Mouse (Mus musculus) intestine, embryonic 14.5 days (tissue): ENCODE measurements around the gene Bcar3. TPM values are rescaled to one million over a fixed set of nuclear protein-coding genes. Genes with fewer than 3 reads are reported as not detected.
"Not testable (repeated sequence)": the region's sequence is repeated elsewhere in the genome, so short reads cannot be mapped to it uniquely, and the experiment has no call there.

Experiments
- ATAC-seq: fragments of 200-750 bp; cut with Nextera tagmentation; replicated peaks from 2 replicates; pipeline ENCODE4 v1.8.0; 2017; ENCODE audit warnings: low read depth, moderate number of reproducible peaks, moderate TSS enrichment, moderate library complexity; ENCODE audit not compliant: low FRiP score, low TSS enrichment
- DNase-seq: peaks from one replicate; pipeline ENCODE4 v3.0.0-alpha.2; 2018; ENCODE audit warnings: low spot score
- H3K27ac ChIP-seq: fragments of 300-500 bp; sonication (generic); 2 replicates; pipeline ENCODE4 v1.5.1; 2014; ENCODE audit warnings: low read depth, mild to moderate bottlenecking, control low read depth
- H3K27me3 ChIP-seq: fragments of 300-500 bp; sonication (generic); replicated peaks from 2 replicates; pipeline ENCODE4 v1.6.1; 2014; ENCODE audit warnings: low read length, control low read depth; ENCODE audit not compliant: control insufficient read depth, insufficient read depth
- H3K36me3 ChIP-seq: fragments of 300-500 bp; sonication (generic); 2 replicates; pipeline ENCODE4 v1.6.1; 2014; ENCODE audit warnings: low read length, control low read depth; ENCODE audit not compliant: control insufficient read depth, insufficient read depth
- H3K4me1 ChIP-seq: fragments of 300-500 bp; sonication (generic); replicated peaks from 2 replicates; pipeline ENCODE4 v1.6.1; 2014; ENCODE audit warnings: low read length, control low read depth, mixed read lengths; ENCODE audit not compliant: control insufficient read depth, insufficient read depth
- H3K4me2 ChIP-seq: fragments of 300-500 bp; sonication (generic); 2 replicates; pipeline ENCODE4 v1.6.1; 2014; ENCODE audit warnings: low read length
- H3K4me3 ChIP-seq: fragments of 300-500 bp; sonication (generic); 2 replicates; pipeline ENCODE4 v1.5.1; 2014; ENCODE audit warnings: low read depth, low read length, control low read depth, mixed read lengths
- H3K9ac ChIP-seq: fragments of 300-500 bp; sonication (generic); 2 replicates; pipeline ENCODE4 v1.6.1; 2014; ENCODE audit warnings: mild to moderate bottlenecking, low read length
- H3K9me3 ChIP-seq: fragments of 300-500 bp; sonication (generic); 2 replicates; pipeline ENCODE4 v1.6.1; 2016; ENCODE audit warnings: low read length, control low read depth; ENCODE audit not compliant: control insufficient read depth
- WGBS: fragments of 180-500 bp; shearing (Covaris S2); extraction: QIAGEN DNeasy Blood & Tissue Kit; methylation state at CpG from one replicate; pipeline ENCODE4 v1.1.7; 2014; 5-methylcytosine and 5-hydroxymethylcytosine counted together
- polyA plus RNA-seq: library from polyadenylated mRNA; unstranded; fragments of >200 nt; fragmentation: Nextera tagmentation; extraction: Ambion mirVana; gene quantifications from 2 replicates; pipeline ENCODE4 v1.2.1, GENCODE M21; 2014

Gene Bcar3
- polyA plus RNA-seq, 1 experiment from 2014 or later = 24.0 TPM

- Histone ChIP-seq H3K4me3 (no peak overlapping the region), H3K27ac (no peak overlapping the region), H3K9ac (no peak overlapping the region), H3K4me2 (no peak overlapping the region), H3K27me3 (no peaks in the 10 kb centered on the region), H3K9me3 (no peaks in the 10 kb centered on the region), H3K4me1 (no peaks in the 10 kb centered on the region), H3K36me3 (no peaks in the 10 kb centered on the region)
- no peak for DNase-seq
- ATAC-seq = no peak
- WGBS = 60% methylated on average over 12 of the region's 12 CpGs
These were observed 97.9 kb downstream of the Bcar3 start for GRCm38 (mm10) chr3:122391816-122392215.

DNA sequence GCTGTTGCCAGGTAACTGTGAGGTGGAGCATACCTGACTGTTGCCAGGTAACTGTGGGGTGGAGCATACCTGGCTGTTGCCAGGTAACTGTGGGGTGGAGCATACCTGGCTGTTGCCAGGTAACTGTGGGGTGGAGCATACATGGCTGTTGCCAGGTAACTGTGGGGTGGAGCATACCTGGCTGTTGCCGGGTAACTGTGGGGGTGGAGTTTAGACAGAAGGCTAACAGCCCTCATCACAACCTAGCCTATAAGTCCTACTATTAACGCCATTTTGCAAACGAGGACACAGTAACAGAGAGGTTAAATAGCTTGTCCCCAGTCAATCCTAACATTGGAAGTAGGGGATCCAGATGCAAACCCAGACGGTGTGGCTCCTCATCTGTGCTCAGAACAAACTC is 99.5 kb downstream of the Bcar3 start:
- not testable (repeated sequence) for H3K9me3 ChIP-seq, H3K9ac ChIP-seq, H3K36me3 ChIP-seq, H3K4me1 ChIP-seq, H3K4me3 ChIP-seq, ATAC-seq, H3K4me2 ChIP-seq, H3K27me3 ChIP-seq, DNase-seq, H3K27ac ChIP-seq
- 51% methylated on average over 4 of the region's 4 CpGs for WGBS

GRCm38 (mm10) chr3:122393836-122394374 is 100.0 kb downstream of the Bcar3 start:
- Histone ChIP-seq H3K4me1 (no peaks in the 10 kb centered on the region), H3K9ac (no peak overlapping the region), H3K9me3 (no peaks in the 10 kb centered on the region), H3K4me2 (no peak overlapping the region), H3K4me3 (no peak overlapping the region), H3K27me3 (no peaks in the 10 kb centered on the region), H3K36me3 (no peaks in the 10 kb centered on the region), H3K27ac (no peak overlapping the region)
- no peak for DNase-seq
- ATAC-seq = no peak
- WGBS = 90% methylated on average over 12 of the region's 12 CpGs

DNA sequence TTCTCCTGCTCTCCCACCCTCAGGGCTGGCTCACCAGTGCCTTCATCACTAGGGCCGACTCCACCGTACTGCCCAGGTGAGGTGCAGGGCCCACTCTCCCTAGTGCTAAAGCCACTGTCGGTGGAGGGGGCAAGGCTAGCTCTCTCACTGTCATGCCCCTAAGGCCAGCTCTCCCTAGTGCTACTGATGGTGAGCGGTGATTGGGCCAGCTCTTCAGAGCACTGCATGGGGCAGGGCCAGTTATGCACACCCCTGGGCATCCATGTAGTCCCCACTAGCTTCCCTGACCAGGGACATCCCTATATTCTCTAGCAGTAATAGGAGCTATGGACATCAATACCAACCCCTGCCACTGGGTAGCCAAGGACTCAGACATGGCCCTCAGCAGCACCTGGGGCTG is 103.0 kb downstream of the Bcar3 start:
- no peak for ATAC-seq
- 91% methylated on average over 4 of the region's 4 CpGs for WGBS

GRCm38 (mm10) chr3:122397401-122397800 is 103.5 kb downstream of the Bcar3 start:
- WGBS = 84% methylated on average over 7 of the region's 7 CpGs
- ATAC-seq (no peak), DNase-seq (no peak)

More for the DNA sequence above, 103.0 kb downstream of the Bcar3 start:
- Histone ChIP-seq H3K4me3 (no peak overlapping the region), H3K4me1 (peaks cover 6% of the 10 kb centered on the region; the same call in 1 of the 2 replicates), H3K9ac (no peak overlapping the region), H3K9me3 (no peaks in the 10 kb centered on the region), H3K36me3 (no peaks in the 10 kb centered on the region), H3K4me2 (no peak overlapping the region), H3K27ac (no peak overlapping the region), H3K27me3 (no peaks in the 10 kb centered on the region)
- DNase-seq = no peak

GRCm38 (mm10) chr3:122401011-122401410 is 107.1 kb downstream of the Bcar3 start:
- ATAC-seq (no peak), DNase-seq (no peak)
- WGBS = 93% methylated on average over 2 of the region's 2 CpGs
- Histone ChIP-seq H3K4me2 (no peak overlapping the region), H3K4me1 (peaks cover 24% of the 10 kb centered on the region; the same call in 1 of the 2 replicates), H3K36me3 (no peaks in the 10 kb centered on the region), H3K4me3 (no peak overlapping the region), H3K9ac (no peak overlapping the region), H3K27me3 (no peaks in the 10 kb centered on the region), H3K9me3 (no peaks in the 10 kb centered on the region), H3K27ac (no peak overlapping the region)

More at GRCm38 (mm10) chr3:122397401-122397800, 103.5 kb downstream of the Bcar3 start:
- Histone ChIP-seq H3K9ac (no peak overlapping the region), H3K27me3 (no peaks in the 10 kb centered on the region), H3K36me3 (no peaks in the 10 kb centered on the region), H3K27ac (no peak overlapping the region), H3K4me1 (peaks cover 10% of the 10 kb centered on the region; the same call in 1 of the 2 replicates), H3K9me3 (no peaks in the 10 kb centered on the region), H3K4me2 (no peak overlapping the region), H3K4me3 (no peak overlapping the region)

- Histone ChIP-seq H3K4me1 (peaks cover 28% of the 10 kb centered on the region; the same call in 1 of the 2 replicates), H3K9me3 (no peaks in the 10 kb centered on the region), H3K27me3 (no peaks in the 10 kb centered on the region), H3K4me3 (no peak overlapping the region), H3K9ac (no peak overlapping the region), H3K36me3 (no peaks in the 10 kb centered on the region), H3K27ac (peak overlapping the region; percentile 70), H3K4me2 (peak overlapping the region; percentile 23; the same call in 1 of the 2 replicates)
- no peak for ATAC-seq
- no peak for DNase-seq
- WGBS = 14% methylated on average over 5 of the region's 5 CpGs
These were observed 108.2 kb downstream of the Bcar3 start for GRCm38 (mm10) chr3:122402143-122402542.

- ATAC-seq (no peak), DNase-seq (no peak)
- H3K27ac ChIP-seq = no peak overlapping the region
- no peaks in the 10 kb centered on the region for H3K36me3 ChIP-seq
- H3K4me1 ChIP-seq = peaks cover 28% of the 10 kb centered on the region; the same call in 1 of the 2 replicates
- no peak overlapping the region for H3K9ac ChIP-seq
- WGBS = 77% methylated on average over 9 of the region's 9 CpGs
- no peak overlapping the region for H3K4me3 ChIP-seq
- no peaks in the 10 kb centered on the region for H3K27me3 ChIP-seq
- H3K9me3 ChIP-seq = no peaks in the 10 kb centered on the region
- no peak overlapping the region for H3K4me2 ChIP-seq
These were observed 110.1 kb downstream of the Bcar3 start for GRCm38 (mm10) chr3:122403860-122404557.
